Mouse (Mus musculus) layer of hippocampus, adult 8-10 months (tissue): Measurements from ENCODE around the gene Tcea3. TPM values are rescaled to one million over a fixed set of nuclear protein-coding genes. Genes with fewer than 3 reads are reported as not detected.

ENCODE experiments used
- DNase-seq, 2 experiments: peaks; one replicate each; pipeline ENCODE4 v3.0.0; 2022; ENCODE audit warnings: low spot score in 2 of 2
- total RNA-seq, 4 experiments: library from RNA; stranded (reverse); gene quantifications; 2 replicates each; pipeline ENCODE4 v1.2.4; 2022

Tcea3 gene
- total RNA-seq, 4 experiments from 2014 or later, result 0.45 to 0.94 (median 0.64) TPM; not detected in 1

GRCm38 (mm10) chr4:136317667-136318066, 70.1 kb downstream of the Tcea3 start:
- DNase-seq, result no peak

- DNase-seq, result no peak
Measured at GRCm38 (mm10) chr4:136320016-136320415, 72.5 kb downstream of the Tcea3 start.

GRCm38 (mm10) chr4:136324226-136324625, 76.7 kb downstream of the Tcea3 start:
- DNase-seq, result no peak

Other genes with a start within 250 kb of the Tcea3 start
- 10 to 100 TPM; 26.3 to 30.5 (median 28.8) TPM for gene Eloa, start 226.0 kb upstream of the Tcea3 start, total RNA-seq
- 100 to 1,000 TPM; 193 to 354 (median 274) TPM for gene Rpl11, start 194.3 kb upstream of the Tcea3 start, total RNA-seq
- gene Id3, start 104.2 kb upstream of the Tcea3 start, total RNA-seq, result 10 to 100 TPM; 40.5 to 59.5 (median 48.7) TPM
- 1 to 10 TPM in 2 of 4 experiments, under 1 TPM in 2; 0.57 to 1.2 (median 0.98) TPM for gene E2f2, start 75.3 kb upstream of the Tcea3 start, total RNA-seq
- 1 to 10 TPM; 2.5 to 6.3 (median 4.6) TPM for gene Asap3, start 41.4 kb upstream of the Tcea3 start, total RNA-seq
- gene Zfp46, start 37.0 kb downstream of the Tcea3 start, total RNA-seq, result 10 to 100 TPM; 34.4 to 60.0 (median 42.5) TPM
- 100 to 1,000 TPM in 1 of 4 experiments, 10 to 100 TPM in 3; 76.5 to 101 (median 87.2) TPM for gene Hnrnpr, start 63.2 kb downstream of the Tcea3 start, total RNA-seq
- under 1 TPM; 0.14 to 0.76 (median 0.28) TPM for gene Htr1d, start 175.8 kb downstream of the Tcea3 start, total RNA-seq
- 1 to 10 TPM in 1 of 4 experiments, under 1 TPM in 3; 0.57 to 1.3 (median 0.85) TPM for gene 6030445D17Rik, start 214.5 kb downstream of the Tcea3 start, total RNA-seq
- gene Luzp1, start 222.0 kb downstream of the Tcea3 start, total RNA-seq, result 100 to 1,000 TPM in 2 of 4 experiments, 10 to 100 TPM in 2; 72.1 to 118 (median 95.1) TPM